In the genomic region with DNA sequence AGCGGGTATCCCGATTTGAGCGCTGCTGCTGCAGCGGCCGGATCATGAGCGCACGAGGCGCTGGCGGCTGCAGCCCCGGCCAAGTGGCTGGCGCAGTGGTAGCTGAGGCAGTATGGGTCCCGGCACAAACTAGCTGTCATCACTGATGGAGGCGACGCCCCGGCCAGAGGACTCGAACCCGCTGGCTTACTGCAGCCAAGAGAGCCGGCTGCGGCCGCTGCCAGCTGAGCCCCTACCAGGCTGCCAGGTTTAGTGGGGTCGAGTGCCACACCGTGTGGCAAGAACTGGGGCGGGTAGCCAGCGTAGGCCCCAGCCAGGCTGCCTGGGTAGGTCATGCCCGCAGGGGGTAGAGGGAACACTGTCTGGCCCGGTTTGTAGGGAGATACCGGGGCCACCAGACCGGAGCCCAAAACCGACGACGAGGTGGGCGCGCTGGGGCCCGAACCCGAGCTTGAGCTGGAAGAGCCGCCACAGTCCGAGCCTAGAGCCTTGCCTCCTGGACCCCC, we compare ENCODE assay signal across 8 mouse cellular contexts. TPM values are rescaled to one million over a fixed set of nuclear protein-coding genes. Genes with fewer than 3 reads are reported as not detected.
A peak's percentile ranks its signal among the peaks of the same experiment; 100 is the strongest.
DNase-seq lines count a peak whose midpoint lies in the region; ATAC-seq and TF ChIP-seq lines count a peak whose summit lies in the region.

No protein-coding gene starts in this region.

- no peak for TF ChIP-seq EP300 in lung, postnatal 0 days (IDR thresholded peaks at IDR 0.05)

- peaks cover 8% of the 10 kb centered on the region for H3K4me1 ChIP-seq in forebrain, postnatal 0 days (ENCODE audit: insufficient read depth)
- no peaks in the 10 kb centered on the region for H3K4me1 ChIP-seq in kidney, adult 2 months (ENCODE audit: control insufficient read depth, insufficient read depth, low read length)
- peaks cover 9% of the 10 kb centered on the region for H3K4me1 ChIP-seq in lung, postnatal 0 days (ENCODE audit: insufficient read depth, low read depth, low read length)

- 8% methylated on average over 33 of the region's 37 CpGs for WGBS in forebrain, postnatal 0 days
- 13% methylated on average over 37 of the region's 37 CpGs for WGBS in kidney, adult 2 months
- 1% methylated on average over 36 of the region's 37 CpGs for WGBS in lung, postnatal 0 days

- peak overlapping the region; percentile 59 for H3K4me3 ChIP-seq in forebrain, postnatal 0 days (ENCODE audit: low read depth, low read length)
- H3K4me3 ChIP-seq in kidney, adult 2 months (ENCODE audit: insufficient read depth, low read depth, low read length): peak overlapping the region; percentile 85
- H3K4me3 ChIP-seq in lung, postnatal 0 days (ENCODE audit: low read depth, low read length): peak overlapping the region; percentile 89

- DNase-seq in heart, adult 11 months: peak; percentile 94
- no peak for DNase-seq in heart, adult 8-10 months (ENCODE audit: low spot score)
- DNase-seq in adrenal gland, adult 2 months: peak; percentile 78
- DNase-seq in forebrain, postnatal 0 days: peak; percentile 43
- DNase-seq in kidney, adult 2 months: peak; percentile 59
- DNase-seq in lung, postnatal 0 days (ENCODE audit: low spot score): peak; percentile 45
- no peak for DNase-seq in c-Kit-positive CD71-positive TER-119-positive erythroid progenitor cells, embryonic 14.5 days (ENCODE audit: low spot score)

- H3K27me3 ChIP-seq in forebrain, postnatal 0 days (ENCODE audit: insufficient read depth, low read length): peaks cover 48% of the 10 kb centered on the region
- H3K27me3 ChIP-seq in kidney, adult 2 months (replicated peaks; ENCODE audit: control insufficient read depth, insufficient read depth, low read length): no peaks in the 10 kb centered on the region
- H3K27me3 ChIP-seq in lung, postnatal 0 days (replicated peaks; ENCODE audit: insufficient read depth, low read length): no peaks in the 10 kb centered on the region

- H3K4me2 ChIP-seq in forebrain, postnatal 0 days (ENCODE audit: low read depth): peak overlapping the region; percentile 96
- H3K4me2 ChIP-seq in lung, postnatal 0 days (replicated peaks; ENCODE audit: low read depth, low read length): peak overlapping the region; percentile 88

- ATAC-seq in forebrain, postnatal 0 days: no peak
- ATAC-seq in lung, postnatal 0 days: no peak
- ATAC-seq in monocyte, adult 5-6 weeks (replicated peaks; ENCODE audit: insufficient number of reproducible peaks, low FRiP score, low TSS enrichment, poor library complexity, severe bottlenecking): no peak

- TF ChIP-seq POLR2A in kidney, adult 2 months (IDR thresholded peaks at IDR 0.05; ENCODE audit: low read depth, low read length): no peak

- TF ChIP-seq CTCF in forebrain, postnatal 0 days (IDR thresholded peaks at IDR 0.05; ENCODE audit: low read depth): no peak
- no peak for TF ChIP-seq CTCF in kidney, adult 2 months (conservative IDR thresholded peaks at IDR 0.05; ENCODE audit: insufficient read depth, insufficient read length, low read depth, low read length)
- no peak for TF ChIP-seq CTCF in lung, postnatal 0 days (IDR thresholded peaks at IDR 0.05)

- H3K27ac ChIP-seq in forebrain, postnatal 0 days (ENCODE audit: low read depth, low read length): peak overlapping the region; percentile 64
- peak overlapping the region; percentile 92 for H3K27ac ChIP-seq in kidney, adult 2 months (ENCODE audit: insufficient read depth, low read depth, low read length)
- peak overlapping the region; percentile 98 for H3K27ac ChIP-seq in lung, postnatal 0 days (ENCODE audit: low read length)

- no peaks in the 10 kb centered on the region for H3K9me3 ChIP-seq in forebrain, postnatal 0 days (ENCODE audit: low read length)
- H3K9me3 ChIP-seq in lung, postnatal 0 days (ENCODE audit: low read length): no peaks in the 10 kb centered on the region

- H3K9ac ChIP-seq in forebrain, postnatal 0 days: peak overlapping the region; percentile 65
- H3K9ac ChIP-seq in lung, postnatal 0 days (replicated peaks; ENCODE audit: low read depth): peak overlapping the region; percentile 91

- no peaks in the 10 kb centered on the region for H3K36me3 ChIP-seq in forebrain, postnatal 0 days (ENCODE audit: insufficient read depth)
- H3K36me3 ChIP-seq in kidney, adult 2 months (ENCODE audit: control insufficient read depth, insufficient read depth, low read length): peaks cover 16% of the 10 kb centered on the region
- H3K36me3 ChIP-seq in lung, postnatal 0 days (ENCODE audit: insufficient read depth, low read length): no peaks in the 10 kb centered on the region

RNA-seq across cellular contexts. Expression of a gene that starts 3.9 kb away (rescaled TPM):
- total RNA-seq in heart, adult 8-10 months (2022): 1 to 10 TPM; 1.9 to 2.2 (median 2.2) TPM
- 10 to 100 TPM; 19.4 to 34.1 TPM for total RNA-seq in adrenal gland, adult 2 months (2021)
- polyA plus RNA-seq in adrenal gland, adult 2 months (2012; rRNA removed): 101 and 106 TPM in 2 replicates
- 7.7 and 8.7 TPM in 2 replicates for total RNA-seq in forebrain, postnatal 0 days (2014; rRNA removed)
- 3.9 and 5.0 TPM in 2 replicates for polyA plus RNA-seq in forebrain, postnatal 0 days (2015; fragmentation: Nextera tagmentation; extraction: Ambion mirVana)
- 56.9 and 85.8 TPM in 2 replicates for polyA plus RNA-seq in kidney, adult 2 months (2012; rRNA removed)
- polyA plus RNA-seq in lung, postnatal 0 days (2015; fragmentation: Nextera tagmentation; extraction: Ambion mirVana): 16.7 and 18.6 TPM in 2 replicates
- 0.38 to 0.64 TPM (median 0.58 TPM) in 3 replicates for total RNA-seq in monocyte, adult 5-6 weeks (2017)

RNA-seq across cellular contexts. Expression of a gene that starts 34.0 kb away (rescaled TPM):
- total RNA-seq in heart, adult 8-10 months (2022): 1 to 10 TPM; 1.8 to 3.0 (median 2.4) TPM
- total RNA-seq in adrenal gland, adult 2 months (2021): 1 to 10 TPM; 2.7 to 8.6 TPM
- 0.89 and 0.92 TPM in 2 replicates for polyA plus RNA-seq in adrenal gland, adult 2 months (2012; rRNA removed)
- 0.15 TPM in 1 of 2 replicates, not detected in the other for total RNA-seq in forebrain, postnatal 0 days (2014; rRNA removed)
- polyA plus RNA-seq in forebrain, postnatal 0 days (2015; fragmentation: Nextera tagmentation; extraction: Ambion mirVana): 0.18 and 0.28 TPM in 2 replicates
- 3.3 TPM in 2 replicates for polyA plus RNA-seq in kidney, adult 2 months (2012; rRNA removed)
- polyA plus RNA-seq in lung, postnatal 0 days (2015; fragmentation: Nextera tagmentation; extraction: Ambion mirVana): 0.86 and 1.6 TPM in 2 replicates
- 6.4 to 20.3 TPM (median 10.3 TPM) in 3 replicates for total RNA-seq in monocyte, adult 5-6 weeks (2017)

Comparison
In these comparisons a context has a peak if more than half of its experiments do, and no peak if none do; other contexts are left out.
1. DNase-seq: peak in heart, adult 11 months (single experiment), adrenal gland, adult 2 months (single experiment), forebrain, postnatal 0 days (single experiment), kidney, adult 2 months (single experiment) and lung, postnatal 0 days (single experiment); none in heart, adult 8-10 months (single experiment) and c-Kit-positive CD71-positive TER-119-positive erythroid progenitor cells, embryonic 14.5 days (single experiment).
2. Peak in every context shown above with its lines, with median percentiles within 50 percentile points of each other: H3K27ac ChIP-seq and H3K4me3 ChIP-seq.